ENCODE assay signal across 10 mouse cellular contexts in the genomic region with DNA sequence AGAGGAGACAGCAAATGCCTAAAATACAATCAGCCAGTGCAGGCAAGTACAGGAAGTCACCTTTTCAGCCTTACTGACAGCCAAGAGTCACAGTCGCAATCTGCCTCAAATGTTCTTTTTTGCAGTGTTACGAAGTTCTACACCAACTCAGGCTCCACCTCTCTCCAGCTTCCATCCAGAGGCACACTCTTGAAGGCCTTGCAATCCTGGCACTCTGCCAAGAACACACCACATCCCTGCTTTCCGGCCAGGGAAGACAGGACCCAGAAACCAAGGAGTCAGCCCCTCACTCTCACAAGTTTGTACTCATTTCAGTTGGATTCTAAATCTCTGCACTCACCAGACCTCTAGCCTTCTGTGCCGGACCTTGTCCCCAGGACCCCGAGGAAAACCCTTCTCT.
DNase-seq lines count a peak whose midpoint lies in the region; ATAC-seq lines count a peak whose summit lies in the region.
"Had no signal": no experiment of that assay in that cellular context is flagged by ENCODE, and none has a peak within 500 bp of the region (broad histone marks: within the 10 kb centered on the region; RNA-seq: fewer than 3 reads in every experiment).

No protein-coding gene starts in this region.

- no peak overlapping the region for H3K27ac ChIP-seq in midbrain, embryonic 14.5 days (replicated peaks; ENCODE audit: low read depth, low read length)
- no peak overlapping the region for H3K27ac ChIP-seq in midbrain, embryonic 15.5 days
- no peak overlapping the region for H3K27ac ChIP-seq in embryonic facial prominence, embryonic 14.5 days (replicated peaks; ENCODE audit: low read depth, low read length)
- H3K27ac ChIP-seq in forebrain, embryonic 11.5 days (ENCODE audit: low read depth, low read length): no peak overlapping the region
- H3K27ac ChIP-seq: embryonic facial prominence, embryonic 15.5 days; macrophage had no signal

- WGBS in midbrain, embryonic 14.5 days: 86% methylated on average over 5 of the region's 5 CpGs
- WGBS in midbrain, embryonic 15.5 days: 72% methylated on average over 5 of the region's 5 CpGs
- 51% methylated on average over 5 of the region's 5 CpGs for whole genome bisulfite sequencing in embryonic facial prominence, embryonic 14.5 days
- WGBS in forebrain, embryonic 11.5 days: 86% methylated on average over 5 of the region's 5 CpGs

- no peak overlapping the region for H3K9ac ChIP-seq in midbrain, embryonic 14.5 days (replicated peaks; ENCODE audit: low read length)
- H3K9ac ChIP-seq in midbrain, embryonic 15.5 days: no peak overlapping the region
- no peak overlapping the region for H3K9ac ChIP-seq in embryonic facial prominence, embryonic 14.5 days (ENCODE audit: low read depth, low read length)
- no peak overlapping the region for H3K9ac ChIP-seq in forebrain, embryonic 11.5 days (ENCODE audit: low read length)
- H3K9ac ChIP-seq: embryonic facial prominence, embryonic 15.5 days had no signal

- H3K4me3 ChIP-seq in midbrain, embryonic 14.5 days (replicated peaks; ENCODE audit: low read depth, low read length): no peak overlapping the region
- H3K4me3 ChIP-seq in midbrain, embryonic 15.5 days: no peak overlapping the region
- H3K4me3 ChIP-seq in embryonic facial prominence, embryonic 14.5 days (ENCODE audit: low read depth, low read length): no peak overlapping the region
- no peak overlapping the region for H3K4me3 ChIP-seq in forebrain, embryonic 11.5 days (ENCODE audit: low read depth, low read length)
- H3K4me3 ChIP-seq: embryonic facial prominence, embryonic 15.5 days had no signal

- no peaks in the 10 kb centered on the region for H3K27me3 ChIP-seq in midbrain, embryonic 14.5 days (ENCODE audit: control insufficient read depth, insufficient read depth, low read length)
- H3K27me3 ChIP-seq in midbrain, embryonic 15.5 days (replicated peaks): no peaks in the 10 kb centered on the region
- no peaks in the 10 kb centered on the region for H3K27me3 ChIP-seq in embryonic facial prominence, embryonic 14.5 days (replicated peaks; ENCODE audit: control insufficient read depth, insufficient read depth, low read length)
- no peaks in the 10 kb centered on the region for H3K27me3 ChIP-seq in forebrain, embryonic 11.5 days (ENCODE audit: control insufficient read depth, insufficient read depth, low read length)
- H3K27me3 ChIP-seq: embryonic facial prominence, embryonic 15.5 days had no signal

- no peaks in the 10 kb centered on the region for H3K9me3 ChIP-seq in midbrain, embryonic 14.5 days (ENCODE audit: control insufficient read depth, low read length)
- no peaks in the 10 kb centered on the region for H3K9me3 ChIP-seq in midbrain, embryonic 15.5 days
- no peaks in the 10 kb centered on the region for H3K9me3 ChIP-seq in embryonic facial prominence, embryonic 14.5 days (ENCODE audit: control insufficient read depth, low read length)
- no peaks in the 10 kb centered on the region for H3K9me3 ChIP-seq in forebrain, embryonic 11.5 days (ENCODE audit: control insufficient read depth, low read length)
- H3K9me3 ChIP-seq: embryonic facial prominence, embryonic 15.5 days had no signal

- no peaks in the 10 kb centered on the region for H3K36me3 ChIP-seq in midbrain, embryonic 14.5 days (ENCODE audit: control insufficient read depth, insufficient read depth, low read length)
- H3K36me3 ChIP-seq in midbrain, embryonic 15.5 days (replicated peaks): no peaks in the 10 kb centered on the region
- no peaks in the 10 kb centered on the region for H3K36me3 ChIP-seq in embryonic facial prominence, embryonic 14.5 days (ENCODE audit: control insufficient read depth, insufficient read depth, low read length)
- no peaks in the 10 kb centered on the region for H3K36me3 ChIP-seq in forebrain, embryonic 11.5 days (ENCODE audit: control insufficient read depth, insufficient read depth, low read length)
- H3K36me3 ChIP-seq: embryonic facial prominence, embryonic 15.5 days had no signal

- peak; percentile 32 for DNase-seq in midbrain, embryonic 14.5 days
- DNase-seq in embryonic facial prominence, embryonic 14.5 days (ENCODE audit: low spot score): peak; percentile 73
- peak; percentile 79 for DNase-seq in kidney, postnatal 10 days
- peak; percentile 80 for DNase-seq in testis, postnatal 10 days (ENCODE audit: low spot score)
- no peak for DNase-seq in forebrain, embryonic 11.5 days (ENCODE audit: low spot score)
- DNase-seq in urinary bladder, postnatal 25 days (ENCODE audit: low spot score): no peak
- DNase-seq: right cerebral cortex, adult 18-20 months had no signal

- no peak overlapping the region for H3K4me2 ChIP-seq in midbrain, embryonic 14.5 days (ENCODE audit: low read length)
- H3K4me2 ChIP-seq in midbrain, embryonic 15.5 days: no peak overlapping the region
- no peak overlapping the region for H3K4me2 ChIP-seq in embryonic facial prominence, embryonic 14.5 days (ENCODE audit: low read depth, low read length)
- no peak overlapping the region for H3K4me2 ChIP-seq in forebrain, embryonic 11.5 days (ENCODE audit: low read depth, low read length, severe bottlenecking)
- H3K4me2 ChIP-seq: embryonic facial prominence, embryonic 15.5 days had no signal

- ATAC-seq in midbrain, embryonic 14.5 days (ENCODE audit: low FRiP score, low TSS enrichment): no peak
- ATAC-seq in midbrain, embryonic 15.5 days (replicated peaks): no peak
- ATAC-seq in embryonic facial prominence, embryonic 14.5 days (ENCODE audit: low read depth): no peak
- no peak for ATAC-seq in forebrain, embryonic 11.5 days (replicated peaks; ENCODE audit: low FRiP score)

- no peaks in the 10 kb centered on the region for H3K4me1 ChIP-seq in midbrain, embryonic 14.5 days (ENCODE audit: control insufficient read depth, insufficient read depth, low read length)
- peaks cover 8% of the 10 kb centered on the region; the same call in 1 of the 2 replicates for H3K4me1 ChIP-seq in midbrain, embryonic 15.5 days
- no peaks in the 10 kb centered on the region for H3K4me1 ChIP-seq in embryonic facial prominence, embryonic 14.5 days (ENCODE audit: control insufficient read depth, insufficient read depth, low read length)
- 0 out of 2 replicates have a peak, but pooled peaks cover 2% of the 10 kb centered on the region for H3K4me1 ChIP-seq in forebrain, embryonic 11.5 days (replicated peaks; ENCODE audit: control insufficient read depth, insufficient read depth, low read length)
- H3K4me1 ChIP-seq: embryonic facial prominence, embryonic 15.5 days had no signal

Comparison
In these comparisons a context has a peak if more than half of its experiments do, and no peak if none do; other contexts are left out.
1. DNase-seq: peak in midbrain, embryonic 14.5 days (single experiment), embryonic facial prominence, embryonic 14.5 days (single experiment), kidney, postnatal 10 days (single experiment) and testis, postnatal 10 days (single experiment); none in forebrain, embryonic 11.5 days (single experiment) and urinary bladder, postnatal 25 days (single experiment).